Mouse (Mus musculus): ENCODE results near the gene Adcy7.

Gene Adcy7

DNA sequence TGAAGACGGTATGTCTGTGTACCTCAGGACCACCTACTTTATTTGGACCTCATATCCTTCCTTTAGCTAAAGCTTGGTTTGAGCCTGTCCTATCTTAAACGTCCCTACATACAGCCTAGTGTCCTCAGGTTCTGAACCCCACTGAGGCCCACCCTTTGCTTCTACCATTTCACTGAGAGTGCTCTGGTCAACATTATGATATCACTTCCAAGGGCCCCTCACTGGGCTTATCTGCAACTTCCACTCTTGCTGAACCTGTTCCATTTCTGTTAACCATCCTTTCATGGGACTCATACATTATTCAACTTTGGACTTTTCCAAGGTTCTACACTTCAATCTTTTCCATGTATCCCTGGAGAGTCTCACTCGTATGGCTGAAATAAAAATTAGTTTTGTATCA is 62.8 kb downstream of the Adcy7 start:
- no peak for DNase-seq (ENCODE audit: low spot score)

DNA sequence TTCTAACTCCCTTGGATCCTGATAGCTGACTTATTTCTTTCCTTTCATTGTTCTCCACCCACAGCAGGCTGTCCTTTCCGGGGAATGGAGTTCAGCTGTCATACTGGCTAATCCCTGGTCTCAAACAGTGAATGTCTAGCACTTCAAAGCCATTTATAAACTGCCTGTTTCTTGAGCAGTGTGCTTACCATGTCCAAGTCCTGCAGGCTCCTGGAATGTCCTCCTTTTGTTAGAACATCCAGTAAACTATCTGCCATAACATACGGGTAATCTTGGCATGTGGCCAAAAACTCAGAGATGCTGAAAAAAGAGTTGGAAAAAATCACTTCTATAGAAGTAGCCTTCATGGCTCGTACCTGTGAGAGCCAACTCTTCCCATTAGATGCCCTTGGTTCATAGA is 67.0 kb downstream of the Adcy7 start:
- DNase-seq (ENCODE audit: low spot score), result no peak

GRCm38 (mm10) chr8:88339887-88340695 is 67.9 kb downstream of the Adcy7 start:
- no peak for DNase-seq (ENCODE audit: low spot score)

DNA sequence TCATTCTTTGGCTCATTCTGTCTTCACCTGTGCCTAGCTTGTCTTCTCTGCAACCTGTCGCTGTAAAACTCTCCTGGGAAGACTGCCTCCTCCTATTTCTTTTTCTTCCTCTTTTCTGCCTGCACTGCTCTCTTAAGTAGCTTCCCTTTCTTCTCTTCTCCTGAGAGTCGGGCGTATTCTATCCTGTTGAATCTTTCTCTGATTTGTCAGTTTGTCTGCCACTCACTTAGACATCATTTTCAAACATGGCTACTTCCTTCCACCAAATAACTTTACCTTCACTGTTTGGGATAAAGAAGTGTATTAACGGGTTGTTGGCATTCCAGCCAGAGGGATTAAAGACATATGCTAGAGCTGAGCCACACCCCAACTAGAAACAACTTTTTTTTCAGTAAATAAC is 69.8 kb downstream of the Adcy7 start:
- DNase-seq (ENCODE audit: low spot score), result no peak

GRCm38 (mm10) chr8:88349046-88349445 is 76.8 kb downstream of the Adcy7 start:
- no peak for DNase-seq (ENCODE audit: low spot score)

DNA sequence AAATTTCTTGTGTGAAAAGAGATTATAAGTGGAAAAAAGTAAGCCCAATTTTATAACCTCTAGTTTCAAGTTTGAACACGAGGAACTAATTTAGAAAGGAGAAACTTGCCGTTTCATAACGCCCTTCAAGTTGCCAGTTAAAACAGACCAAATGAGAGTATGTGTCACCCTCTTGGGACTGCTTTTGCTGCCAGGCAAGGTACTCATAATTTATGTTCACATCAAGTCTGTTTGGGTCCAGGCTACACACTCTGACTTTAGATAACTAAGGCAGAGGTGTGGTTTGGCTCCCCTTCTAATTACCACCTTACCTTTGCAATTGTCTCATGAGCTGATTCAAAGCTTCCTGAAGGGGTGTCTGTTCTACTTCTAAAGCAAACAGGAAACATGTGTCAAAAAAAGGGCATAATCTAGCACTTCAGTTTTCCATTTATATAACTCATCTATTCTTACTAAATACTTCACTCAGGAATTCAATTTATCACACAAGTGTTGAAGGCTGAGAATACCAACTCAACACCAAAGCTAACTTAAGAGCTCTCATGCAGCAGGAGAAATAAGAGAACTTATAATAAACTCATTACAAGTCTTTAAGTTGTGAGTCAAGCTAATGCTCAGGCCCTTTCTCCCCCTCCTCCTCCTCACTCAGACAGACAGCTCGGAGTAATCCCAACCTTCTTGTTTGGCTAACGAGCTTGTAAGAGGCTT is 85.2 kb downstream of the Adcy7 start:
- no peak for DNase-seq (ENCODE audit: low spot score)

GRCm38 (mm10) chr8:88357946-88358345 is 85.7 kb downstream of the Adcy7 start:
- DNase-seq (ENCODE audit: low spot score), result no peak

GRCm38 (mm10) chr8:88359959-88360358 is 87.8 kb downstream of the Adcy7 start:
- no peak for DNase-seq (ENCODE audit: low spot score)

DNA sequence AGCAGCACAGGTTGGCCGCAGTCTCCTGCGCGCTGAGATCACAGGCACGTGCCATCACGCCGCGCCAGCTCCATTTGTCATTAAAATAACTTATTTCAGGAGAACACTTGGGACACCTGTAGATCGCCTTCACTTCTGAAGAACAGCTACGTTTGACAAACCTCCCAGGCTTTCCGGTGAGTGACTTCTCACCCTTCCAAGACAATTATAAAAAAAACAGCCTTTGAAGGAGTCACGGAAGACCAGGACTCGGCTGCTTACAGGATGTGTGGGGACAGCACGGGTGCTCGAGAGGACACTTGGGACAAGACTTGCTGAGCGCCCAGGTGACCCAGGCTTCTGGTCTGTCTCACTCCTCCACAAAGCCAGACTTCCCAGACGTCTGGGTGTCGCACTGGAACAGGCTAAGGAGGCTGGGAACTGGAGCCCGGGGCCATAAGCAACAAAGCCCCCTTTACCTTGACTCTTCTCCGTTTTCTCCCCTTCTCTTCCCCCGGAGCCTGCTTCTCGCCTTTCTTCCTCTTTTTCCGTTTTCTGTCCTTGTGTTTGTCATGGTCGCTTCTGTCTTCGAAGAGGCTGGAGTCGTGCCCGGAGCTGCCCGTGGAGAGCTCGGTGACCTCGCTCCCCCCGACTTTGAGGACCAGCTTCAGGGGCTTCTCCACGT is 89.0 kb downstream of the Adcy7 start:
- peak; percentile 13 for DNase-seq (ENCODE audit: low spot score)

- DNase-seq (ENCODE audit: low spot score), result peak; percentile 77
Observed at GRCm38 (mm10) chr8:88361708-88362428, 89.7 kb downstream of the Adcy7 start, which contains the start of gene Brd7. TSS of gene Brd7 (minus strand) at chr8:88362194.

- peak; percentile 10 for DNase-seq (ENCODE audit: low spot score)
Observed at GRCm38 (mm10) chr8:88362446-88363150, 90.4 kb downstream of the Adcy7 start.

DNA sequence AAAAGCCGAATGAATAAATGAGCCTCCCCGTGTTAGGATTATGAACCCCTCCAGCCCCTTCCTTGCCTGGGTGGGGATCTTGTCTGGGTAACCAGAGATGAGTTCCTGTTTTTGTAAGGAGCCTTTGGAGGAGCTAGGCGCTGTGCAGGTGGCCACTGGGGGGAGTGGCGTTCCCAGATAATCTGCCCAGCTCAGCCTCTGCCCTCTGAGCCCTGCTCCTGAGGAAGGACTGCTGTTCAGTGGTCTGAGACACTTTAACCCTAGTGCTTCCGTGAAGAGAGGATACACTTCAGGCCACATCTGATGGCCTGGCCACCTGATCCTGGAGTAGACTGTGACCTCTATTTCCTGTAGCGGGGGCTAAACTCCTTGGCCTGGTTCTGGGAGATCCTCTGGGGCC is 97.0 kb downstream of the Adcy7 start:
- no peak for DNase-seq (ENCODE audit: low spot score)

DNA sequence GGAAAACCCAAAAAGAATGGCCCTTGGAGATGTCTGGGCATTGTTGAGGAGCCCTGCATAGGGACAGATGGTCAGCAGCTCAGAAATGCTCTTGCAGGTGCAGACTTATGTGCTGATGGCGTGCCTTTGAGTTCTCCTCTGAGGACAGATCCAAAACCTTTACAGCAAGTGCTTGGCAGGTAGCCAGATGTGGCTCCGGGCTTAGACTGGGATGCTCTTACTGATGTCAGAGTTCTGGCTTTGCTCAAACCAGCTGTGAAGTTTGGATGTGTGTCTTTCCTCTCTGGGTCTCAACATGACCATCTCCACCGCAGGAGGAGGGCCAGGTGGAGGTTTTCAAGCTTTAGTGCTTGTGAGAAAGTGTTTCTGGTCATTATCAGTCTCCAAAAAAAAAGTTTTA is 97.6 kb downstream of the Adcy7 start:
- no peak for DNase-seq (ENCODE audit: low spot score)

DNA sequence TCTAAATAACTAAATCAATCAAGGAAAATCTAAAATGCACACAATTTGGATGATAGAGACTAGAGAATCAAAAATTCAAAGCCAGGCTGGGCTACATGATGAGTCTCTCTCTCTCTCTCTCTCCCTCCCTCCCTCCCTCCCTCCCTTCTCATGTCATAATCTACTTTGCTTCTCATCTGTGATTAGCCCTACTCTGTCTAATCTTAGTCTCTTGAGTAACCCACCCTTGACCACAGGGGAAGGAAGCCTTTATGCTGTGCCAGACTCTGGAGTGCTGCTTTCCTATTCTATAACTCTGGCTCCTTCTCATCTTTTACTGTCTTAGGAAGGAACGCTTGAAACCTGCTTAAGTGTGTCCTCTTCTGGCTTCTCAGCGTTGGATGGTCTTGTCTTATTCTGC is 99.3 kb downstream of the Adcy7 start:
- no peak for DNase-seq (ENCODE audit: low spot score)

DNA sequence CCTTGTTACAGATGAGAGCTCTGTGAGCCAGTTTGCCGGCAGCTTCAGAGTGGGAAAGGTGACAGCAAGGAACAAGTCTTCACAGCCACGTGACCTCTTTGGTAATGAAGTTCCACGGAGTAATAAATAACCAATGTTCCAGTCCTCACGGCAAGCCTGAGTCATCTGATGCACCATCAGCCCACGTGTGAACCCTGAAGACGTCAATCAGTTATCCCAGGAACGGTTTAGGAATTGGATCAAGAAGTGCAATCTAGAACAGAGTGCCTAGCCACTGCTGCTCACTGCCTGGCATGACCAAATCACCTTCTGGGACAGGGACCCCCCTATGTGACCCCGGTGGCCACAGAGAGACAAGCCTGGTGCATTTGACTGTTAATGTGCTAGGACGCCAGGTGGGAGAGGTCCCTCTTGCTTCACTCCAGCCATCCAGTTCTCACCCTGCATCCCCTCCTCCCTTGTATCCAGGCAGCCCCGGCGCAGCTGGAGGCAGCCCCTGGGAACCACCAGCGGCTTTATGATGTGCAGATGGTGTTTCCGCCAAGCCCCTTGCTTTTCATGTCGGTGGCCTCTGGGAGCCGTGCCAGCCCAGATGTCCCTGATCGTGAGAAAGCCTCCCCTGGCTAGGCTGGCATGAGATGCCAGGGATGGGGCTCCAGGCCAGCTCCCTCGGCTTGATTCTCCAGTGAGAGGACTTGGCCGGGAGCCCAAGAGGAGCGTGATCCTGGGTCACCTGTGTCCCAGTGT is 104.8 kb downstream of the Adcy7 start:
- DNase-seq (ENCODE audit: low spot score), result no peak
